Mouse (Mus musculus) neural tube, embryonic 15.5 days (tissue): ENCODE results near the gene 1700001P01Rik. TPM values are rescaled to one million over a fixed set of nuclear protein-coding genes. Genes with fewer than 3 reads are reported as not detected.
A peak's percentile ranks its signal among the peaks of the same experiment; 100 is the strongest.

ENCODE experiments used
- ATAC-seq: fragments of 200-750 bp; cut with Nextera tagmentation; 2 replicates; pipeline ENCODE4 v1.8.0; 2017; ENCODE audit warnings: mild to moderate bottlenecking, moderate TSS enrichment, moderate library complexity; ENCODE audit not compliant: low FRiP score
- H3K27ac ChIP-seq: fragments of 300-500 bp; sonication (generic); replicated peaks from 2 replicates; pipeline ENCODE4 v1.5.1; 2015; ENCODE audit warnings: mild to moderate bottlenecking, inconsistent platforms
- H3K27me3 ChIP-seq: fragments of 300-500 bp; sonication (generic); replicated peaks from 2 replicates; pipeline ENCODE4 v1.6.1; 2015; ENCODE audit warnings: inconsistent platforms
- H3K36me3 ChIP-seq: fragments of 300-500 bp; sonication (generic); 2 replicates; pipeline ENCODE4 v1.6.1; 2015; ENCODE audit warnings: inconsistent platforms
- H3K4me1 ChIP-seq: fragments of 300-500 bp; sonication (generic); 2 replicates; pipeline ENCODE4 v1.6.1; 2015; ENCODE audit warnings: inconsistent platforms
- H3K4me2 ChIP-seq: fragments of 300-500 bp; sonication (generic); 2 replicates; pipeline ENCODE4 v1.6.1; 2015; ENCODE audit warnings: inconsistent platforms, mild to moderate bottlenecking, moderate library complexity
- H3K4me3 ChIP-seq: fragments of 300-500 bp; sonication (generic); replicated peaks from 2 replicates; pipeline ENCODE4 v1.5.1; 2015; ENCODE audit warnings: mild to moderate bottlenecking, inconsistent platforms
- H3K9ac ChIP-seq: fragments of 300-500 bp; sonication (generic); replicated peaks from 2 replicates; pipeline ENCODE4 v1.6.1; 2015; ENCODE audit warnings: mild to moderate bottlenecking, inconsistent platforms
- H3K9me3 ChIP-seq: fragments of 300-500 bp; sonication (generic); replicated peaks from 2 replicates; pipeline ENCODE4 v1.6.1; 2016; ENCODE audit warnings: inconsistent platforms
- WGBS: fragments of 180-500 bp; shearing (Covaris S2); methylation state at CpG from one replicate; pipeline ENCODE4 v1.1.7; 2015; ENCODE audit warnings: mixed read lengths; 5-methylcytosine and 5-hydroxymethylcytosine counted together
- polyA plus RNA-seq: library from polyadenylated mRNA; unstranded; fragments of >200 nt; fragmentation: Nextera tagmentation; extraction: Ambion mirVana; gene quantifications from 2 replicates; pipeline ENCODE4 v1.2.1, GENCODE M21; 2015

Gene 1700001P01Rik
- polyA plus RNA-seq, 1 experiment from 2014 or later: 0.88 TPM

GRCm38 (mm10) chr11:97782564-97782895 lies 6.8 kb upstream of the 1700001P01Rik start:
- Histone ChIP-seq H3K36me3 (peaks cover 31% of the 10 kb centered on the region), H3K9me3 (no peaks in the 10 kb centered on the region), H3K4me3 (peak overlapping the region; percentile 96), H3K4me1 (peaks cover 32% of the 10 kb centered on the region), H3K4me2 (peak overlapping the region; percentile 71), H3K27me3 (no peaks in the 10 kb centered on the region), H3K9ac (peak overlapping the region; percentile 98), H3K27ac (peak overlapping the region; percentile 96)
- ATAC-seq: peak; percentile 55; the same call in 1 of the 2 replicates
- WGBS: under 1% methylated on average over 10 of the region's 10 CpGs

DNA sequence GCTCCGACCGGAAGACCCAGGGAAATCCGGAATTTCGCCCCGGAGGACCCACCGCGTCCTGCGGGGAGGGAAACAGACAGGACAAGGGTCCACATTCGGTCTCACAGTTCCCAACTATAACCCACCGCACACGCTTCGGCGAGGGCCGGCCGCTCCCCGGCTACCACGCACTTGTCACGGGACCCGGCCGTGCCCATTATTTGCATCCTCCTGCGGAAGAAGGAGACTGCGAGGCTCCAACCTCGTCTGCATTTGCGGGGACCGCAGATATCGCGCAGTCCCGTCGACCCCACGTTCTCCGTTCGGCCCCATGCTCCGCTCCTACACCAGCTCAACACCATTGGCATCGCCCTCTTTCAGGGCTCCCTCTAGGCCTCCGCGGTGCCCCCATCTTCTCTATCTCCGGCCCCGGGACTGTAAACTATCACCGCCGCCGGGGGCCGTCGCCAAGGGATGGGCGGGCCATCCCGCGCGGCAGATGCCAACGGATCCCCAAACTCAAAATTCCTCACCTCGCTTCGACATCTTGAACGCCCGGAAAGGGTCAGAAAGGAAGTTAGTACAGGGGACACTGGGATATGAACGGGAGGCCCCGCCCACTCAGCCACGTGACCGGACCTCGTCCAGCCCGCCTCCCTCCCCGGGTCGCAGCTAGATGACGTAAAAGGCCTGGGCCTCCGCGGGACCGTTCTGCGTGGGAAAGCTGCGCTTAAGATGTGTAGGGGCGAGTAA lies 6.3 kb upstream of the 1700001P01Rik start, which contains the start of gene Rpl23:
TSS of gene Rpl23 (minus strand) at position 606 of the 732 bp plus-strand sequence.
- Histone ChIP-seq H3K4me3 (peak within 1 kb of the TSS; percentile 96), H3K9me3 (no peaks in the 10 kb centered on the region), H3K4me1 (peaks cover 32% of the 10 kb centered on the region), H3K36me3 (peaks cover 37% of the 10 kb centered on the region), H3K27me3 (no peaks in the 10 kb centered on the region), H3K4me2 (peak within 1 kb of the TSS; percentile 71), H3K27ac (peak within 1 kb of the TSS; percentile 96), H3K9ac (peak within 1 kb of the TSS; percentile 98)
- peak; percentile 97 for ATAC-seq
- under 1% methylated on average over 67 of the region's 67 CpGs for WGBS

DNA sequence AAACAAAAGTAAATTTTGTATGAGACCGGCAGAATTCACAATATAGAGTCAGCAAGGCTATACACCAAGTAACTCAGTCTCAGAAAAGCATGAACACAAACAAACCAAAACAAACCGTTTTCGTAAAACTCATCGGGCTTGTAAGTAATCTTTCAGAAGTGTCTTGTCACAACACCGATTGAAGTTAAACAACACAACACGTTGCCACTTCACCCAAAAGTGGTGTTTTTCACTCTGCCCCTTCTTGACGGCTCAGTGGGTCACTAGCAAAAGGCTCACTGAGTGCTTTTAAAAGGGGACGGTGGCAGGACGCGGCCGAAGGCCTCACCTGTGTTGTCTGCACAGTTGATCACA lies 5.7 kb upstream of the 1700001P01Rik start:
- H3K27ac ChIP-seq: peak overlapping the region; percentile 96
- peaks cover 42% of the 10 kb centered on the region for H3K36me3 ChIP-seq
- peak overlapping the region; percentile 71 for H3K4me2 ChIP-seq
- ATAC-seq: no peak
- no peaks in the 10 kb centered on the region for H3K27me3 ChIP-seq
- H3K9me3 ChIP-seq: no peaks in the 10 kb centered on the region
- H3K4me1 ChIP-seq: peaks cover 32% of the 10 kb centered on the region
- peak overlapping the region; percentile 98 for H3K9ac ChIP-seq
- H3K4me3 ChIP-seq: peak overlapping the region; percentile 96
- WGBS: 3% methylated on average over 11 of the region's 11 CpGs

DNA sequence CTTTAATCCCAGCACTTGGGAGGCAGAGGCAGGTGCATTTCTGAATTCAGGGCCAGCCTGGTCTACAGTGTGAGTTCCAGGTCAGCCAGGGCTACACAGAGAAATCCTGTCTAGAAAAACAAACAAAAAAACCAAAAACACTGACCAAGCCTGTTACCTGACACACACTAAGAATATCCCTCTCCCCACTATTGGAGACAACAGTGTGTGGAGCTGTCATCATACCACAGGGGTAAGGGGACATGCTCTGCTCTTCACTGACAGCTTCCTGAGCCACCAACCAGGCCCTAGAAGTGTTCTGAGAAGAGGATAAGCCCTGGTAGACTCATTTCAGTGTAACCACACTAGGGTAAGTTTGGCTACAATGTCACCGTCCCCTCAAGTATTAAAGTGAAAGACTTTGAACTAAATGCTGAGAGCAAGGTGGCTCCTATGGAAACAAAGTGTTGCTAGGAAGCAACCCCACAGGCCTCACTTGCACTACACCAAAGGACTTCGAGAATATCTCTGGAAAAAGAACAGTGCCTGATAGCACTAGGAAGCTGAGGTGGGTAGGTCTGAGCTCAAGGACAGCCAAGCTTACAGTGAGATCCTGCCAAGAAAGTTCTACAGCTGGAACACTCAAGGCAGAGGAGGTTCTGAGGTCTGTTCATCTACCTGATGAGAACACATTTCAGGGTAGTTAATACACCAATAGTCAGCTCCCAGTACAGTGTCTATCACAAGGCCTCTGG lies 4.4 kb upstream of the 1700001P01Rik start:
- no peak for ATAC-seq
- Histone ChIP-seq H3K4me3 (peak overlapping the region; percentile 96), H3K27ac (no peak overlapping the region), H3K4me1 (peaks cover 32% of the 10 kb centered on the region), H3K9ac (peak overlapping the region; percentile 98; the same call in 1 of the 2 replicates), H3K9me3 (no peaks in the 10 kb centered on the region), H3K4me2 (peak overlapping the region; percentile 71), H3K36me3 (peaks cover 50% of the 10 kb centered on the region), H3K27me3 (no peaks in the 10 kb centered on the region)
- WGBS: 80% methylated on average over 2 of the region's 2 CpGs

DNA sequence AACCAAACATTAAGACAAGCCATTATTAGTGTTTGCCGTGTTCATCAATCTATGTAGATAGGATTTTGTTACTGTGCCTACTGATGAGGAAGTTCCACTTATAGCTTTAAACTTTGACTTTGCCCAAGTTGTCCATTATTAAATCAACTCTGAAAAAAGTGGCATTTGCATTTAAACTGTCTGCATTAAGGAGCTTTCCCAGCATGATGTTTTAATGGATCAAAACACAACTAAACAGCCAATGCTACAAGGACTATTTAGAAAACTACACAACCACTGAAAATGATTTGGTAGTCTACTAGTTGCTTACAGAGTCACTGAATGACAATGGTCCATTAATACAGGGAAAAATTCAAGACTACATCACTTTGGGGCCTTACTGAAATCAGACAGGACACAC lies 3.2 kb upstream of the 1700001P01Rik start:
- no peaks in the 10 kb centered on the region for H3K27me3 ChIP-seq
- WGBS: 91% methylated on average over 1 of the region's 1 CpGs
- H3K9me3 ChIP-seq: no peaks in the 10 kb centered on the region
- no peak overlapping the region for H3K4me2 ChIP-seq
- no peak overlapping the region for H3K9ac ChIP-seq
- H3K4me1 ChIP-seq: peaks cover 32% of the 10 kb centered on the region
- ATAC-seq: no peak
- H3K27ac ChIP-seq: no peak overlapping the region
- peaks cover 50% of the 10 kb centered on the region for H3K36me3 ChIP-seq
- H3K4me3 ChIP-seq: no peak overlapping the region

DNA sequence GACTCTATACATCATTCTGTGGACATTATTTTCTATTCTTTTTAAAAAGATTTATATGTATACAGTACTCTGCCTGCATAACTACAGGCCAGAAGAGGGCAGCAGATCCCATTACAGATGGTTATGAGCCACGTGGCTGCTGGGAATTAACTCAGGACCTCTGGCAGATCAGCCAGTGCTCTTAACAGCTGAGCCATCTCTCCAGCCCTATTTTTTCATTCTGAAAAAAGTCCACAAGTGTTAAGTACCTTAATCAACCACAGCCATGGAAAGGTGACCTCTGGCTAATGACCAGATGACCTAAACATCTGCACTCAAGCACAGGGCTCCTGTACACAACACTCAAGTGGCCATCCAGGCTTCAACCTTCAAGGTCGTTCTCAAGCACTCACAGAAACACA lies 1.4 kb upstream of the 1700001P01Rik start:
- Histone ChIP-seq H3K27ac (no peak overlapping the region), H3K4me2 (no peak overlapping the region), H3K4me3 (no peak overlapping the region), H3K36me3 (peaks cover 50% of the 10 kb centered on the region), H3K27me3 (no peaks in the 10 kb centered on the region), H3K9ac (no peak overlapping the region), H3K9me3 (no peaks in the 10 kb centered on the region), H3K4me1 (peaks cover 24% of the 10 kb centered on the region)
- WGBS: 47% methylated on average over 2 of the region's 2 CpGs
- ATAC-seq: no peak

DNA sequence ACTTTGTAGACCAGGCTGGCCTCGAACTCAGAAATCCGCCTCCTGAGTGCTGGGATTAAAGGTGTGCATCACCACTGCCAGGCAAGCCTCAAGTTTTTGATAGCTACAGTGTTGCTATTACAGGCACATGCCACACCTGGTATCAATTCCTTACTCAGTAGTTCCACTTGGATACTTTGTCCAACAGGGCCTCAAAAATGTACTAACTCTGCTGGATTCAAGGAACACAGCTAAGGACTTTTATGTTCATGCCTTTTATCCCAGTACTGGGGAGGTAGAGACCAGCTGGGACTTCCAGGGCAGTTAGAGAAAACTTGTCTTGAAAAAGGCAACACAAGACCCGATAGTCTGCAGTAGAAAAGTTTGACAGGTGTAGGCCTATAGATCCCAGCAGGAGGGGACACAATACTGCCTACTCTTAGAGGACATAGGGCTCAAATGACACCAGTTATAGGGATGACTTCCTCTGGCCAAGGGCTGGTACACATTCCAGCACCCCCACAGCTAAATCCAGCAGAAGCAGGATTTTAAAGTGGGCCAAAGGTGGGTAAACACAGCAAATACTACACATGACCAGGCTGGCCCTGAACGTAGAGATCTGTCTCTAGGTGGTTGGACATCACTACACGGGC lies 895 bp upstream of the 1700001P01Rik start:
- WGBS: 58% methylated on average over 5 of the region's 5 CpGs
- H3K36me3 ChIP-seq: peaks cover 50% of the 10 kb centered on the region

DNA sequence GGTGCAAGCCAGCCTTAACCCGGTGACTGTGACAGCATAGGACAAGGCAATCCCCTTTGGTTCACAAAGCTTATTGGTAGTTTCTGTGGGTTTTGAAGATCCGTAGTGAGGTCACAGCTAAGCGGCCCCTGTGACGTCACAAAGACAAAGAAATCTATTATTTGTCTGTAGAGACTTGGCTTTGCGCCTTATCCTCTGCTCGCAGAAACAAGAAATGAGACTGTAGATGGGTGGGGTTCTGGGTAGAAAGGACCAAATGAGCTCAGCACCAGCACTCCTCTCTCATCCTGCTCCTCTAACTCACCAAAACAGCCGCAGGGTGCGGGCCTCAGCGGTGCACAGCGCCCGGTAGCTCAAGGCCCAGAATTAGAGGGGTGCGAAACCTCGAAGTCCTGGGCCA lies 532 bp downstream of the 1700001P01Rik start:
- Histone ChIP-seq H3K4me2 (no peak overlapping the region), H3K27me3 (no peaks in the 10 kb centered on the region), H3K9me3 (no peaks in the 10 kb centered on the region), H3K36me3 (peaks cover 42% of the 10 kb centered on the region), H3K27ac (no peak overlapping the region), H3K4me3 (no peak overlapping the region), H3K4me1 (peaks cover 11% of the 10 kb centered on the region), H3K9ac (no peak overlapping the region)
- 80% methylated on average over 13 of the region's 13 CpGs for WGBS
- ATAC-seq: no peak

More for the DNA sequence above, 895 bp upstream of the 1700001P01Rik start:
- peaks cover 24% of the 10 kb centered on the region for H3K4me1 ChIP-seq
- no peak for ATAC-seq
- no peak overlapping the region for H3K27ac ChIP-seq
- H3K4me2 ChIP-seq: no peak overlapping the region
- no peak overlapping the region for H3K4me3 ChIP-seq
- H3K9ac ChIP-seq: no peak overlapping the region
- H3K9me3 ChIP-seq: no peaks in the 10 kb centered on the region
- H3K27me3 ChIP-seq: no peaks in the 10 kb centered on the region

DNA sequence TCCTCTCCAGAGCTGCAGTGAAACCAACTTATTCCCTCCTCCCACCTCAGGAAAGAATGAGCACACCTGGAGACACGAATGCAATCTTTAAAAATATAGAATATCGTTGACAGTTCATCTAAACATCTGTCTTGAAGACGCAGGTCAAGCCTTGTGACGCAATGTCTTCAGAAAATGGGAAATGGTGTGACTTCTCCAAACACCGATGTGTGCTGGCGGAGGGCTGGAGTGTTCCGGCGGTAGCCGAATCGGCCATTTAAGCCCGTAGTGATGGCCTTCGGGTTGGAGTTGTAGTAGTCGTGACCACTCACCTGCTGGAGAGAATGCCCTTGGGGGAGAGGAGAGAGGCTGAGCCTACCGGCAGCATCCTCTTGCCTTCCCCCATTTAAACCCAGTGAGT lies 4.3 kb downstream of the 1700001P01Rik start:
- H3K4me2 ChIP-seq: no peak overlapping the region
- no peak for ATAC-seq
- no peak overlapping the region for H3K4me3 ChIP-seq
- H3K9me3 ChIP-seq: no peaks in the 10 kb centered on the region
- no peak overlapping the region for H3K9ac ChIP-seq
- H3K27me3 ChIP-seq: no peaks in the 10 kb centered on the region
- peaks cover 4% of the 10 kb centered on the region; the same call in 1 of the 2 replicates for H3K4me1 ChIP-seq
- 82% methylated on average over 14 of the region's 14 CpGs for WGBS
- H3K36me3 ChIP-seq: peaks cover 7% of the 10 kb centered on the region
- H3K27ac ChIP-seq: no peak overlapping the region

DNA sequence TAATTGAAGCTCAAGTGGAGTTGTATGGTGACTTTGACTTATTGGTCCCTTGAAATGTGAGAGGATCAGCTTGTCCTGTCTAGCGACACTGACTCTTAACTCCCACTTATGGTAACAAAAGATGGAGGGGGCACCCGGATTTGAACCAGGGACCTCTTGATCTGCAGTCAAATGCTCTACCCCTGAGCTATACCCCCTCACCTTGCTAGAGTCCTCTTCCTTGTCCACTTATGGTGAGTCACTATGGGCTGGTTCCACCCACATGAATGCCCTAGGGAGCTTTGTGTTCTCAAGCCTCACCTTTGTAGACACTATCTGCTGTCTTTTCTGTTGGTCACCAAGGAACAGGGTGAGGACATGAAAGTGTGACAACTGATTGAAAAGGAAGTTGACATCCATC lies 6.0 kb downstream of the 1700001P01Rik start:
- peaks cover 17% of the 10 kb centered on the region for H3K4me1 ChIP-seq
- WGBS: 39% methylated on average over 2 of the region's 2 CpGs
- H3K4me2 ChIP-seq: no peak overlapping the region
- H3K27ac ChIP-seq: no peak overlapping the region
- no peak overlapping the region for H3K9ac ChIP-seq
- no peaks in the 10 kb centered on the region for H3K9me3 ChIP-seq
- ATAC-seq: no peak
- H3K36me3 ChIP-seq: no peaks in the 10 kb centered on the region
- no peak overlapping the region for H3K4me3 ChIP-seq
- H3K27me3 ChIP-seq: no peaks in the 10 kb centered on the region

GRCm38 (mm10) chr11:97766154-97766881 lies 9.4 kb downstream of the 1700001P01Rik start, which contains the start of gene Cwc25:
Gene Cwc25, minus strand, starts transcription at chr11:97766556.
- H3K27ac ChIP-seq: peak within 1 kb of the TSS; percentile 92
- H3K27me3 ChIP-seq: no peaks in the 10 kb centered on the region
- H3K36me3 ChIP-seq: peaks cover 22% of the 10 kb centered on the region
- H3K9me3 ChIP-seq: no peaks in the 10 kb centered on the region
- peak; percentile 94 for ATAC-seq
- peaks cover 23% of the 10 kb centered on the region for H3K4me1 ChIP-seq
- H3K4me2 ChIP-seq: peak within 1 kb of the TSS; percentile 81
- peak within 1 kb of the TSS; percentile 82 for H3K4me3 ChIP-seq
- under 1% methylated on average over 38 of the region's 38 CpGs for WGBS
- H3K9ac ChIP-seq: peak within 1 kb of the TSS; percentile 88
